Mouse (Mus musculus) liver, embryonic 16.5 days (tissue): ENCODE measurements around the gene Slc7a4. TPM values are rescaled to one million over a fixed set of nuclear protein-coding genes. Genes with fewer than 3 reads are reported as not detected.
A peak's percentile ranks its signal among the peaks of the same experiment; 100 is the strongest.

ENCODE experiments used
- ATAC-seq: fragments of 200-750 bp; cut with Nextera tagmentation; 2 replicates; pipeline ENCODE4 v1.8.0; 2017; ENCODE audit warnings: low read depth, mild to moderate bottlenecking, moderate number of reproducible peaks, moderate library complexity
- H3K27ac ChIP-seq: fragments of 300-500 bp; sonication (generic); 2 replicates; pipeline ENCODE4 v1.5.1; 2014; ENCODE audit warnings: mild to moderate bottlenecking, low read length
- H3K27me3 ChIP-seq: fragments of 300-500 bp; sonication (generic); 2 replicates; pipeline ENCODE4 v1.6.1; 2014; ENCODE audit warnings: low read depth, low read length, mixed read lengths; ENCODE audit not compliant: control insufficient read depth, insufficient read depth
- H3K36me3 ChIP-seq: fragments of 300-500 bp; sonication (generic); 2 replicates; pipeline ENCODE4 v1.6.1; 2014; ENCODE audit warnings: mild to moderate bottlenecking; ENCODE audit not compliant: control insufficient read depth, insufficient read depth
- H3K4me1 ChIP-seq: fragments of 300-500 bp; sonication (generic); 2 replicates; pipeline ENCODE4 v1.6.1; 2014; ENCODE audit warnings: low read depth, low read length, mixed read lengths; ENCODE audit not compliant: control insufficient read depth
- H3K4me2 ChIP-seq: fragments of 300-500 bp; sonication (generic); 2 replicates; pipeline ENCODE4 v1.6.1; 2014; ENCODE audit warnings: low read depth, low read length, mixed read lengths
- H3K4me3 ChIP-seq: fragments of 300-500 bp; sonication (generic); 2 replicates; pipeline ENCODE4 v1.5.1; 2014; ENCODE audit warnings: low read depth, mild to moderate bottlenecking, low read length
- H3K9ac ChIP-seq: fragments of 300-500 bp; sonication (generic); 2 replicates; pipeline ENCODE4 v1.6.1; 2014; ENCODE audit warnings: low read depth, low read length
- H3K9me3 ChIP-seq: fragments of 300-500 bp; sonication (generic); replicated peaks from 2 replicates; pipeline ENCODE4 v1.6.1; 2016; ENCODE audit warnings: low read length; ENCODE audit not compliant: control insufficient read depth
- WGBS: fragments of 180-500 bp; shearing (Covaris S2); extraction: QIAGEN DNeasy Blood & Tissue Kit; methylation state at CpG from one replicate; pipeline ENCODE4 v1.1.7; 2014; ENCODE audit not compliant: insufficient replicate concordance; 5-methylcytosine and 5-hydroxymethylcytosine counted together
- polyA plus RNA-seq: library from polyadenylated mRNA; unstranded; fragments of >200 nt; fragmentation: Nextera tagmentation; extraction: Ambion mirVana; gene quantifications from 2 replicates; pipeline ENCODE4 v1.2.1, GENCODE M21; 2015

The Slc7a4 gene
- polyA plus RNA-seq, 1 experiment from 2014 or later, result 3.5 TPM

GRCm38 (mm10) chr16:17566186-17566585 lies 16.8 kb downstream of the Slc7a4 start:
- Histone ChIP-seq H3K27ac (no peak overlapping the region), H3K4me2 (no peak overlapping the region), H3K27me3 (peaks cover 5% of the 10 kb centered on the region), H3K4me3 (no peak overlapping the region), H3K9me3 (no peaks in the 10 kb centered on the region), H3K9ac (no peak overlapping the region), H3K36me3 (no peaks in the 10 kb centered on the region), H3K4me1 (no peaks in the 10 kb centered on the region; the same call in 1 of the 2 replicates)
- no peak for ATAC-seq
- WGBS, result 31% methylated on average over 4 of the region's 4 CpGs

GRCm38 (mm10) chr16:17564771-17565170 lies 18.2 kb downstream of the Slc7a4 start:
- no peak overlapping the region for H3K4me3 ChIP-seq
- WGBS, result 35% methylated on average over 3 of the region's 3 CpGs
- ATAC-seq, result no peak
- H3K4me1 ChIP-seq, result no peaks in the 10 kb centered on the region; the same call in 1 of the 2 replicates
- H3K36me3 ChIP-seq, result no peaks in the 10 kb centered on the region
- H3K27me3 ChIP-seq, result peaks cover 9% of the 10 kb centered on the region
- no peak overlapping the region for H3K4me2 ChIP-seq
- H3K27ac ChIP-seq, result no peak overlapping the region
- H3K9ac ChIP-seq, result no peak overlapping the region
- H3K9me3 ChIP-seq, result no peaks in the 10 kb centered on the region

GRCm38 (mm10) chr16:17564221-17564620 lies 18.8 kb downstream of the Slc7a4 start:
- Histone ChIP-seq H3K27ac (no peak overlapping the region), H3K4me3 (no peak overlapping the region), H3K27me3 (peaks cover 9% of the 10 kb centered on the region), H3K9ac (no peak overlapping the region), H3K9me3 (no peaks in the 10 kb centered on the region), H3K4me2 (no peak overlapping the region), H3K36me3 (no peaks in the 10 kb centered on the region), H3K4me1 (no peaks in the 10 kb centered on the region; the same call in none of the 2 replicates)
- no peak for ATAC-seq
- 43% methylated on average over 2 of the region's 2 CpGs for WGBS

- Histone ChIP-seq H3K9ac (no peak overlapping the region), H3K4me2 (no peak overlapping the region), H3K4me1 (peaks cover 4% of the 10 kb centered on the region), H3K27ac (no peak overlapping the region), H3K36me3 (no peaks in the 10 kb centered on the region), H3K27me3 (peaks cover 9% of the 10 kb centered on the region), H3K9me3 (no peaks in the 10 kb centered on the region), H3K4me3 (no peak overlapping the region)
- no peak for ATAC-seq
- 46% methylated on average over 1 of the region's 1 CpGs for WGBS
These were observed 19.4 kb downstream of the Slc7a4 start for GRCm38 (mm10) chr16:17563580-17563979.

- Histone ChIP-seq H3K9me3 (no peaks in the 10 kb centered on the region), H3K4me2 (peak within 1 kb of the TSS; percentile 36), H3K27ac (no peak within 1 kb of the TSS), H3K36me3 (no peaks in the 10 kb centered on the region), H3K27me3 (peaks cover 9% of the 10 kb centered on the region), H3K4me1 (peaks cover 9% of the 10 kb centered on the region), H3K9ac (no peak within 1 kb of the TSS), H3K4me3 (peak within 1 kb of the TSS; percentile 18; the same call in 1 of the 2 replicates)
- WGBS, result 3% methylated on average over 10 of the region's 10 CpGs
- 0 out of 2 replicates have a peak, but pooled peaks have one; percentile 21 for ATAC-seq
These were observed 21.2 kb downstream of the Slc7a4 start, which contains the start of gene P2rx6 for GRCm38 (mm10) chr16:17561751-17562208. TSS of gene P2rx6 (plus strand) at chr16:17561885.

GRCm38 (mm10) chr16:17561128-17561750 lies 21.8 kb downstream of the Slc7a4 start, which contains the start of gene Lrrc74b:
TSS of gene Lrrc74b (minus strand) at chr16:17561247.
- no peak within 1 kb of the TSS for H3K9ac ChIP-seq

GRCm38 (mm10) chr16:17559396-17560027 lies 23.5 kb downstream of the Slc7a4 start:
- no peak overlapping the region for H3K4me3 ChIP-seq
- no peak for ATAC-seq
- 57% methylated on average over 9 of the region's 9 CpGs for WGBS
- H3K27me3 ChIP-seq, result peaks cover 9% of the 10 kb centered on the region
- no peaks in the 10 kb centered on the region for H3K9me3 ChIP-seq
- H3K9ac ChIP-seq, result no peak overlapping the region
- H3K36me3 ChIP-seq, result no peaks in the 10 kb centered on the region
- peaks cover 22% of the 10 kb centered on the region for H3K4me1 ChIP-seq
- H3K27ac ChIP-seq, result no peak overlapping the region
- no peak overlapping the region for H3K4me2 ChIP-seq

More at GRCm38 (mm10) chr16:17561128-17561750, 21.8 kb downstream of the Slc7a4 start, which contains the start of gene Lrrc74b:
- Histone ChIP-seq H3K4me2 (peak within 1 kb of the TSS; percentile 36), H3K9me3 (no peaks in the 10 kb centered on the region), H3K27me3 (peaks cover 9% of the 10 kb centered on the region), H3K4me3 (peak within 1 kb of the TSS; percentile 18; the same call in 1 of the 2 replicates), H3K36me3 (no peaks in the 10 kb centered on the region), H3K4me1 (peaks cover 9% of the 10 kb centered on the region), H3K27ac (no peak within 1 kb of the TSS)
- ATAC-seq, result no peak
- WGBS, result 9% methylated on average over 22 of the region's 22 CpGs

GRCm38 (mm10) chr16:17558811-17559210 lies 24.2 kb downstream of the Slc7a4 start:
- H3K4me2 ChIP-seq, result peak overlapping the region; percentile 31
- H3K9me3 ChIP-seq, result no peaks in the 10 kb centered on the region
- no peak for ATAC-seq
- H3K4me3 ChIP-seq, result no peak overlapping the region; the same call in 1 of the 2 replicates
- peaks cover 29% of the 10 kb centered on the region for H3K4me1 ChIP-seq
- 0% methylated on average over 5 of the region's 5 CpGs for WGBS
- H3K36me3 ChIP-seq, result no peaks in the 10 kb centered on the region
- no peak overlapping the region for H3K9ac ChIP-seq
- peaks cover 9% of the 10 kb centered on the region for H3K27me3 ChIP-seq
- H3K27ac ChIP-seq, result no peak overlapping the region
